Mouse (Mus musculus) spleen, postnatal 10 days (tissue): ENCODE data around the gene 4930558K02Rik.
A peak's percentile ranks its signal among the peaks of the same experiment; 100 is the strongest.

Experiments
- DNase-seq, 2 experiments: peaks; one replicate each; pipeline ENCODE4 v3.0.0; 2021 to 2022; ENCODE audit warnings: low spot score in 2 of 2

The 4930558K02Rik gene

DNA sequence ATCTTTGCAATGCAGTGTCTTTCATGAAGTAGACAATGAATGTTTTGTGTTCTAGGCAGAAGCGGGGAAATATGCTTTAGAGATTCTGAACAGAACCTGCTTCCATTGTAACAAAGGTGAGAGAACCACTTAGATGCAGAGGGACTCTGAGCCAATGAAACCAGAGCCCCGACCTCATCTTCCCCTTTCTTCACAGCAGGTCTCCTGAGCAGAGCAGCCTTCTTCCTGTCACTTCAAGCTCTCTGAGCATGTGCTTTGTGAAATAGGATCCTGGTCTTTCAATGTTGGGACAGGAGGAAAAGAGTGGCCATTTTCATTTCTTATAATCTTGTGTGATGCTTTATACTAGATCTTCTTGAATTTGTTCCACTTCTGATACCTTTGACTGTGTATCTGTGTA, 79.3 kb downstream of the 4930558K02Rik start:
- no peak for DNase-seq

GRCm38 (mm10) chr1:161897235-161897634, 82.2 kb downstream of the 4930558K02Rik start:
- DNase-seq = no peak

DNA sequence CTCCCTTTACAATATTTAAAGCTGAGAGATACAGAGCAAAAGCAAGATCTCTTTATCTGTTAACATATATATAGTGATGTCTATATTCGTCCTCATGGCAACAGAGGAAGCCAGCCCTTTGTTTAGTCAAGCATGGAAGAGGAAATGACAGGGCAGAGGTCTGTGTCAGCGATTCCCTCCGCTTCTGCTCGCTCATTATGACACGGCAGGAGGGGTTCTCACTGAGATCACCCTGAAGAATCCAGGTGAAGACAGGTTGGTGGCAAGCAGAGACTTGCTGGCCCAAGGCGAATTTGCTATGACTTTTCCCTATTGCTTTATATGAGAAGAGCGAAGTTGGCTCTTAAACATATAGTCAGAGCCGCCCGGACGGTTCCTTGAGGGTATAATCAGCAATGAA, 83.3 kb downstream of the 4930558K02Rik start:
- peak; percentile 40 to 50 for DNase-seq

DNA sequence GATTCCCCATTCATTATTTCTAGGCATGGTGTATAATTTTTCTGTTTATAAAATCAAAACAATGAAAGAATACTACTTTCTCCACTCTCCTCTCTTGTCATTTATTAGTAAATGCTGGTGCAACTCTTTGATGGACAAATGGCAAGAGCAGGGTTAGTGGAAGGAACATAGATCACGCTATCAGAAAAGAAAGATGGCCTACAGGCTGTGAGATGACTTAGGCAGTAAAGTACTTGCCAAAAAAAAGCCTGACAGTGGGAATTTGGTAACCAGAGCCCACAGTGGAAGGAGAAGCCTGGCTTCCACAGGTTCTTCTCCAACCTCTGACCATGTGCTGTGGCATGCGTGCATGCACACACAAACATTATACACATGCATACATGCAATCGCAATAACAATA, 84.4 kb downstream of the 4930558K02Rik start:
- no peak for DNase-seq

- DNase-seq = peak in 1 of 2 experiments; percentile 76
These were observed 84.9 kb downstream of the 4930558K02Rik start for GRCm38 (mm10) chr1:161894553-161894952.

DNA sequence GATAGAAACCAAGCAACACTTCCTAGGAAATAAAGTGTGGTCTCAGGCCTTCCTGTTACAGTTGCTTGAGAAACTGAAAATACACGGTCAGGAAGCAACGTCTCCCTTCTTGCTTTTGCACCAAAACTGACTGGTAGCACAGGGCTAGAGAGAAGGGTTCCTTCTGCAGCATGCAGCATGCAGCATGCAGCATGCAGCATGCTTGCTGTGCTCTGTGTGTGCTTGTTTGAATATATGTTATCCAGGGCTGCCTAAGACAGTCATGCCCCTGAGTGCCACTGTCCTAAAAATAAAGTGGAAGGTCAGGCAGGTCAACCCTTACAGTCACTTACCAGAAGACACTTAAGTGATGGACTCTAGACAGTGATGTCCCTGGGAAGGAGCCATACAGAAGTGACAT, 85.3 kb downstream of the 4930558K02Rik start:
- peak; percentile 32 to 52 for DNase-seq
